Mouse (Mus musculus): ENCODE results near the gene Dck.

Dck gene

GRCm38 (mm10) chr5:88764987-88765481 is at the start of gene Dck:
Dck (plus strand) TSS chr5:88764996.
- TF ChIP-seq GATA4 (IDR thresholded peaks at IDR 0.05; ENCODE audit: insufficient replicate concordance, low read length): no peak; the same call in 1 of the 2 replicates

- no peak for TF ChIP-seq GATA4 (IDR thresholded peaks at IDR 0.05; ENCODE audit: insufficient replicate concordance, low read length)
Measured at GRCm38 (mm10) chr5:88716983-88717382, 47.8 kb upstream of the Dck start.

- TF ChIP-seq GATA4 (IDR thresholded peaks at IDR 0.05; ENCODE audit: insufficient replicate concordance, low read length): peak; percentile 64; the same call in 1 of the 2 replicates
Measured at GRCm38 (mm10) chr5:88720116-88721002, 44.4 kb upstream of the Dck start, which contains the start of gene Mob1b. Mob1b (plus strand) TSS chr5:88720855.

GRCm38 (mm10) chr5:88721003-88721475 is 43.8 kb upstream of the Dck start:
- no peak for TF ChIP-seq GATA4 (IDR thresholded peaks at IDR 0.05; ENCODE audit: insufficient replicate concordance, low read length)

- no peak for TF ChIP-seq GATA4 (IDR thresholded peaks at IDR 0.05; ENCODE audit: insufficient replicate concordance, low read length)
Measured at GRCm38 (mm10) chr5:88721565-88722212, 43.1 kb upstream of the Dck start.

GRCm38 (mm10) chr5:88722213-88722600 is 42.6 kb upstream of the Dck start:
- no peak for TF ChIP-seq GATA4 (IDR thresholded peaks at IDR 0.05; ENCODE audit: insufficient replicate concordance, low read length)

GRCm38 (mm10) chr5:88724030-88724429 is 40.8 kb upstream of the Dck start:
- TF ChIP-seq GATA4 (IDR thresholded peaks at IDR 0.05; ENCODE audit: insufficient replicate concordance, low read length): peak; percentile 99

- TF ChIP-seq GATA4 (IDR thresholded peaks at IDR 0.05; ENCODE audit: insufficient replicate concordance, low read length): peak; percentile 89
Measured at GRCm38 (mm10) chr5:88727593-88728144, 37.1 kb upstream of the Dck start.

- no peak for TF ChIP-seq GATA4 (IDR thresholded peaks at IDR 0.05; ENCODE audit: insufficient replicate concordance, low read length)
Measured at GRCm38 (mm10) chr5:88734786-88735185, 30.0 kb upstream of the Dck start.

GRCm38 (mm10) chr5:88747774-88748173 is 17.0 kb upstream of the Dck start:
- TF ChIP-seq GATA4 (IDR thresholded peaks at IDR 0.05; ENCODE audit: insufficient replicate concordance, low read length): no peak

- TF ChIP-seq GATA4 (IDR thresholded peaks at IDR 0.05; ENCODE audit: insufficient replicate concordance, low read length): no peak
Measured at GRCm38 (mm10) chr5:88753199-88753598, 11.6 kb upstream of the Dck start.

- no peak for TF ChIP-seq GATA4 (IDR thresholded peaks at IDR 0.05; ENCODE audit: insufficient replicate concordance, low read length)
Measured at GRCm38 (mm10) chr5:88762611-88763010, 2.2 kb upstream of the Dck start.

GRCm38 (mm10) chr5:88764430-88764986 is 288 bp upstream of the Dck start:
- TF ChIP-seq GATA4 (IDR thresholded peaks at IDR 0.05; ENCODE audit: insufficient replicate concordance, low read length): no peak

- no peak for TF ChIP-seq GATA4 (IDR thresholded peaks at IDR 0.05; ENCODE audit: insufficient replicate concordance, low read length)
Measured at GRCm38 (mm10) chr5:88765587-88765986, 791 bp downstream of the Dck start.

- no peak for TF ChIP-seq GATA4 (IDR thresholded peaks at IDR 0.05; ENCODE audit: insufficient replicate concordance, low read length)
Measured at GRCm38 (mm10) chr5:88766121-88766520, 1.3 kb downstream of the Dck start.

Measured in liver, adult (tissue).